Mouse (Mus musculus) myocyte (in vitro differentiated cells): ENCODE results near the gene Vwce.

Source experiments
- E2F4 ChIP-seq: IDR thresholded peaks from one replicate; pipeline ENCODE4 v1.6.1; 2011; ENCODE audit warnings: mild to moderate bottlenecking, control low read depth, moderate library complexity; ENCODE audit not compliant: insufficient read depth
- MYOG ChIP-seq, 3 experiments: IDR thresholded peaks; one replicate each; pipeline ENCODE4 v1.6.1; 2011; ENCODE audit warnings: control low read depth in 2 of 3, low read depth in 2 of 3, mild to moderate bottlenecking in 2 of 3; ENCODE audit not compliant: insufficient read length in 2 of 3, control insufficient read depth in 1 of 3, insufficient read depth in 1 of 3
- POLR2A ChIP-seq: IDR thresholded peaks from one replicate; pipeline ENCODE4 v1.6.1; 2011; ENCODE audit warnings: low read depth, mild to moderate bottlenecking, control low read depth, moderate library complexity; ENCODE audit not compliant: insufficient read length
- TCF3 ChIP-seq: IDR thresholded peaks from one replicate; pipeline ENCODE4 v1.6.1; 2011; ENCODE audit warnings: low read depth, control low read depth; ENCODE audit not compliant: insufficient read length
- USF1 ChIP-seq: IDR thresholded peaks from one replicate; pipeline ENCODE4 v1.6.1; 2011; ENCODE audit warnings: low read depth, mild to moderate bottlenecking, control low read depth, moderate library complexity

GRCm38 (mm10) chr19:10665499-10665898 is 31.5 kb downstream of the Vwce start:
- TF ChIP-seq E2F4 (no peak), TCF3 (no peak), POLR2A (no peak), MYOG (IDR thresholded peaks at IDR 0.05; ENCODE audit: control insufficient read depth in 1 of 3, insufficient read depth in 1 of 3, insufficient read length in 2 of 3, low read depth in 2 of 3) (no peak), USF1 (no peak)
